Mouse (Mus musculus) erythroblast, embryonic 14.5 days (primary cell): ENCODE data around the gene Cdh1.

Experiments used
- GATA1 ChIP-seq: IDR thresholded peaks from 2 replicates; pipeline ENCODE4 v1.6.1; 2012; ENCODE audit warnings: low read length, inconsistent platforms, mixed read lengths
- TAL1 ChIP-seq: IDR thresholded peaks from 3 replicates; pipeline ENCODE4 v1.6.1; 2012; ENCODE audit warnings: low read length, inconsistent platforms, mixed read lengths

GRCm38 (mm10) chr8:106599265-106599979 is 3.7 kb upstream of the Cdh1 start:
- TF ChIP-seq TAL1 (no peak), GATA1 (no peak)
